Mouse (Mus musculus): Measurements from ENCODE around the gene BC035947. TPM values are rescaled to one million over a fixed set of nuclear protein-coding genes. Genes with fewer than 3 reads are reported as not detected.

Gene BC035947
- polyA plus RNA-seq, 1 experiment from 2014 or later, result 0.23 TPM

GRCm38 (mm10) chr1:78472441-78472840 is 39.5 kb downstream of the BC035947 start:
- H3K9me3 ChIP-seq (replicated peaks; ENCODE audit: control insufficient read depth, low read length), result no peaks in the 10 kb centered on the region
- no peak overlapping the region for H3K4me2 ChIP-seq (ENCODE audit: low read depth, low read length)
- H3K36me3 ChIP-seq (ENCODE audit: control insufficient read depth, insufficient read depth, low read length), result peaks cover 12% of the 10 kb centered on the region
- 94% methylated on average over 5 of the region's 5 CpGs for WGBS
- H3K4me1 ChIP-seq (ENCODE audit: control insufficient read depth, insufficient read depth, low read length), result no peaks in the 10 kb centered on the region
- ATAC-seq (ENCODE audit: insufficient read depth, low FRiP score), result no peak
- H3K27me3 ChIP-seq (ENCODE audit: control insufficient read depth, insufficient read depth, low read length), result no peaks in the 10 kb centered on the region
- H3K4me3 ChIP-seq (replicated peaks; ENCODE audit: low read length), result no peak overlapping the region
- H3K9ac ChIP-seq (ENCODE audit: low read length), result no peak overlapping the region
- no peak overlapping the region for H3K27ac ChIP-seq (ENCODE audit: low read length)

GRCm38 (mm10) chr1:78454659-78455058 is 57.3 kb downstream of the BC035947 start:
- Histone ChIP-seq H3K27ac (ENCODE audit: low read length) (no peak overlapping the region), H3K36me3 (ENCODE audit: control insufficient read depth, insufficient read depth, low read length) (peaks cover 4% of the 10 kb centered on the region; the same call in 1 of the 2 replicates), H3K4me1 (ENCODE audit: control insufficient read depth, insufficient read depth, low read length) (no peaks in the 10 kb centered on the region), H3K4me2 (ENCODE audit: low read depth, low read length) (no peak overlapping the region), H3K9me3 (replicated peaks; ENCODE audit: control insufficient read depth, low read length) (no peaks in the 10 kb centered on the region), H3K9ac (ENCODE audit: low read length) (no peak overlapping the region), H3K4me3 (replicated peaks; ENCODE audit: low read length) (no peak overlapping the region), H3K27me3 (ENCODE audit: control insufficient read depth, insufficient read depth, low read length) (no peaks in the 10 kb centered on the region)
- ATAC-seq (ENCODE audit: insufficient read depth, low FRiP score), result no peak
- WGBS, result 34% methylated on average over 7 of the region's 7 CpGs

GRCm38 (mm10) chr1:78453886-78454285 is 58.1 kb downstream of the BC035947 start:
- WGBS, result 92% methylated on average over 8 of the region's 8 CpGs
- H3K36me3 ChIP-seq (ENCODE audit: control insufficient read depth, insufficient read depth, low read length), result peaks cover 4% of the 10 kb centered on the region; the same call in 1 of the 2 replicates

GRCm38 (mm10) chr1:78452544-78452943 is 59.4 kb downstream of the BC035947 start:
- WGBS, result 93% methylated on average over 6 of the region's 6 CpGs
- Histone ChIP-seq H3K4me1 (ENCODE audit: control insufficient read depth, insufficient read depth, low read length) (no peaks in the 10 kb centered on the region), H3K9me3 (replicated peaks; ENCODE audit: control insufficient read depth, low read length) (no peaks in the 10 kb centered on the region)

More at GRCm38 (mm10) chr1:78453886-78454285, 58.1 kb downstream of the BC035947 start:
- no peak overlapping the region for H3K4me3 ChIP-seq (replicated peaks; ENCODE audit: low read length)
- ATAC-seq (ENCODE audit: insufficient read depth, low FRiP score), result no peak
- H3K4me1 ChIP-seq (ENCODE audit: control insufficient read depth, insufficient read depth, low read length), result no peaks in the 10 kb centered on the region
- no peak overlapping the region for H3K4me2 ChIP-seq (ENCODE audit: low read depth, low read length)
- H3K9me3 ChIP-seq (replicated peaks; ENCODE audit: control insufficient read depth, low read length), result no peaks in the 10 kb centered on the region
- H3K27me3 ChIP-seq (ENCODE audit: control insufficient read depth, insufficient read depth, low read length), result no peaks in the 10 kb centered on the region
- no peak overlapping the region for H3K27ac ChIP-seq (ENCODE audit: low read length)
- no peak overlapping the region for H3K9ac ChIP-seq (ENCODE audit: low read length)

GRCm38 (mm10) chr1:78451070-78451854 is 60.7 kb downstream of the BC035947 start:
- Histone ChIP-seq H3K27ac (ENCODE audit: low read length) (no peak overlapping the region), H3K36me3 (ENCODE audit: control insufficient read depth, insufficient read depth, low read length) (no peaks in the 10 kb centered on the region; the same call in 1 of the 2 replicates), H3K9me3 (replicated peaks; ENCODE audit: control insufficient read depth, low read length) (no peaks in the 10 kb centered on the region), H3K4me2 (ENCODE audit: low read depth, low read length) (no peak overlapping the region), H3K4me3 (replicated peaks; ENCODE audit: low read length) (no peak overlapping the region), H3K27me3 (ENCODE audit: control insufficient read depth, insufficient read depth, low read length) (no peaks in the 10 kb centered on the region), H3K9ac (ENCODE audit: low read length) (no peak overlapping the region), H3K4me1 (ENCODE audit: control insufficient read depth, insufficient read depth, low read length) (no peaks in the 10 kb centered on the region)
- no peak for ATAC-seq (ENCODE audit: insufficient read depth, low FRiP score)
- WGBS, result 74% methylated on average over 12 of the region's 12 CpGs

More at GRCm38 (mm10) chr1:78452544-78452943, 59.4 kb downstream of the BC035947 start:
- H3K27ac ChIP-seq (ENCODE audit: low read length), result no peak overlapping the region
- H3K27me3 ChIP-seq (ENCODE audit: control insufficient read depth, insufficient read depth, low read length), result no peaks in the 10 kb centered on the region
- H3K4me2 ChIP-seq (ENCODE audit: low read depth, low read length), result no peak overlapping the region
- no peak for ATAC-seq (ENCODE audit: insufficient read depth, low FRiP score)
- H3K4me3 ChIP-seq (replicated peaks; ENCODE audit: low read length), result no peak overlapping the region
- H3K36me3 ChIP-seq (ENCODE audit: control insufficient read depth, insufficient read depth, low read length), result peaks cover 4% of the 10 kb centered on the region; the same call in 1 of the 2 replicates
- H3K9ac ChIP-seq (ENCODE audit: low read length), result no peak overlapping the region

- no peaks in the 10 kb centered on the region for H3K4me1 ChIP-seq (ENCODE audit: control insufficient read depth, insufficient read depth, low read length)
- no peak overlapping the region for H3K4me2 ChIP-seq (ENCODE audit: low read depth, low read length)
- no peak overlapping the region for H3K9ac ChIP-seq (ENCODE audit: low read length)
- H3K27me3 ChIP-seq (ENCODE audit: control insufficient read depth, insufficient read depth, low read length), result no peaks in the 10 kb centered on the region
- no peak overlapping the region for H3K4me3 ChIP-seq (replicated peaks; ENCODE audit: low read length)
- no peaks in the 10 kb centered on the region for H3K9me3 ChIP-seq (replicated peaks; ENCODE audit: control insufficient read depth, low read length)
- H3K27ac ChIP-seq (ENCODE audit: low read length), result peak overlapping the region; percentile 37; the same call in 1 of the 2 replicates
- H3K36me3 ChIP-seq (ENCODE audit: control insufficient read depth, insufficient read depth, low read length), result peaks cover 8% of the 10 kb centered on the region; the same call in 1 of the 2 replicates
- ATAC-seq (ENCODE audit: insufficient read depth, low FRiP score), result peak; percentile 85
- whole genome bisulfite sequencing, result 62% methylated on average over 1 of the region's 1 CpGs
Measured at GRCm38 (mm10) chr1:78448091-78448490, 63.9 kb downstream of the BC035947 start.

Other genes with a start within 250 kb of the BC035947 start
- 22.7 and 25.5 TPM in 2 replicates for gene Sgpp2, start 201.8 kb downstream of the BC035947 start, polyA plus RNA-seq (2015; fragmentation: Nextera tagmentation; extraction: Ambion mirVana)
- gene Farsb, start 23.3 kb downstream of the BC035947 start, polyA plus RNA-seq (2015; fragmentation: Nextera tagmentation; extraction: Ambion mirVana), result 144 and 147 TPM in 2 replicates
- 0.47 and 0.49 TPM in 2 replicates for gene Mogat1, start 1.2 kb downstream of the BC035947 start, polyA plus RNA-seq (2015; fragmentation: Nextera tagmentation; extraction: Ambion mirVana)
- gene Acsl3, start 145.7 kb upstream of the BC035947 start, polyA plus RNA-seq (2015; fragmentation: Nextera tagmentation; extraction: Ambion mirVana), result 55.0 and 56.4 TPM in 2 replicates
- 2.3 and 2.4 TPM in 2 replicates for gene Utp14b, start 145.9 kb upstream of the BC035947 start, polyA plus RNA-seq (2015; fragmentation: Nextera tagmentation; extraction: Ambion mirVana)